In genomic region chr14:25766441-25766840, GRCm38 (mm10) we compare ENCODE assay signal across 8 mouse cellular contexts. TPM values are rescaled to one million over a fixed set of nuclear protein-coding genes. Genes with fewer than 3 reads are reported as not detected.
DNase-seq lines count a peak whose midpoint lies in the region; ATAC-seq and TF ChIP-seq lines count a peak whose summit lies in the region.

No protein-coding gene starts in this region.

- peak overlapping the region; percentile 95 for H3K27ac ChIP-seq in layer of hippocampus, adult 2 months
- H3K27ac ChIP-seq in forebrain, embryonic 14.5 days (ENCODE audit: low read depth, low read length), result peak overlapping the region; percentile 59; the same call in 1 of the 2 replicates
- peak overlapping the region; percentile 73 for H3K27ac ChIP-seq in limb, embryonic 15.5 days
- H3K27ac ChIP-seq in stomach, embryonic 14.5 days (ENCODE audit: low read length), result peak overlapping the region; percentile 30; the same call in 1 of the 2 replicates

- H3K9me3 ChIP-seq in forebrain, embryonic 14.5 days (replicated peaks; ENCODE audit: control insufficient read depth, low read length), result no peaks in the 10 kb centered on the region
- no peaks in the 10 kb centered on the region for H3K9me3 ChIP-seq in limb, embryonic 15.5 days
- no peaks in the 10 kb centered on the region for H3K9me3 ChIP-seq in stomach, embryonic 14.5 days (ENCODE audit: control insufficient read depth, low read depth, low read length)

- no peak for TF ChIP-seq CTCF in layer of hippocampus, adult 2 months (conservative IDR thresholded peaks at IDR 0.05)

- H3K4me2 ChIP-seq in forebrain, embryonic 14.5 days (ENCODE audit: low read length), result peak overlapping the region; percentile 98
- H3K4me2 ChIP-seq in limb, embryonic 15.5 days, result peak overlapping the region; percentile 66
- H3K4me2 ChIP-seq in stomach, embryonic 14.5 days (replicated peaks; ENCODE audit: low read depth, low read length), result peak overlapping the region; percentile 94

- H3K27me3 ChIP-seq in forebrain, embryonic 14.5 days (replicated peaks; ENCODE audit: control insufficient read depth, insufficient read depth, low read length), result no peaks in the 10 kb centered on the region
- H3K27me3 ChIP-seq in limb, embryonic 15.5 days, result no peaks in the 10 kb centered on the region
- H3K27me3 ChIP-seq in stomach, embryonic 14.5 days (ENCODE audit: control insufficient read depth, insufficient read depth, low read length), result no peaks in the 10 kb centered on the region

- no peaks in the 10 kb centered on the region for H3K36me3 ChIP-seq in forebrain, embryonic 14.5 days (ENCODE audit: control insufficient read depth, insufficient read depth, low read length)
- no peaks in the 10 kb centered on the region; the same call in 1 of the 2 replicates for H3K36me3 ChIP-seq in limb, embryonic 15.5 days
- no peaks in the 10 kb centered on the region; the same call in 1 of the 2 replicates for H3K36me3 ChIP-seq in stomach, embryonic 14.5 days (ENCODE audit: control insufficient read depth, insufficient read depth, low read length)

- peaks cover 30% of the 10 kb centered on the region for H3K4me1 ChIP-seq in forebrain, embryonic 14.5 days (ENCODE audit: control insufficient read depth, insufficient read depth, low read length)
- H3K4me1 ChIP-seq in limb, embryonic 15.5 days, result peaks cover 61% of the 10 kb centered on the region
- peaks cover 37% of the 10 kb centered on the region for H3K4me1 ChIP-seq in stomach, embryonic 14.5 days (ENCODE audit: control insufficient read depth, insufficient read depth, low read length)

- ATAC-seq in forebrain, embryonic 14.5 days, result no peak
- no peak for ATAC-seq in limb, embryonic 15.5 days (ENCODE audit: insufficient number of reproducible peaks, low FRiP score, low TSS enrichment, low read depth)
- ATAC-seq in stomach, embryonic 14.5 days (ENCODE audit: insufficient number of reproducible peaks, insufficient read depth, low FRiP score, low read depth), result no peak

- no peak for DNase-seq in layer of hippocampus, adult 2 months (ENCODE audit: low spot score in 2 of 2)
- no peak for DNase-seq in layer of hippocampus, adult 9-10 months (ENCODE audit: low spot score)
- DNase-seq in forebrain, embryonic 14.5 days (ENCODE audit: low spot score), result no peak
- DNase-seq in adipocyte (ENCODE audit: low spot score), result no peak
- DNase-seq in right cerebral cortex, adult 2 months (ENCODE audit: low spot score in 2 of 2), result no peak
- no peak for DNase-seq in left cerebral cortex, adult 9 months (ENCODE audit: low spot score in 2 of 2)

- H3K4me3 ChIP-seq in layer of hippocampus, adult 2 months, result peak overlapping the region; percentile 81
- H3K4me3 ChIP-seq in forebrain, embryonic 14.5 days (ENCODE audit: low read depth, low read length), result no peak overlapping the region
- H3K4me3 ChIP-seq in limb, embryonic 15.5 days, result peak overlapping the region; percentile 79
- H3K4me3 ChIP-seq in stomach, embryonic 14.5 days (ENCODE audit: low read depth, low read length), result peak overlapping the region; percentile 81

- H3K9ac ChIP-seq in forebrain, embryonic 14.5 days (ENCODE audit: low read length), result no peak overlapping the region; the same call in 1 of the 2 replicates
- 0 out of 2 replicates have a peak overlapping the region, but pooled peaks have one; percentile 29 for H3K9ac ChIP-seq in limb, embryonic 15.5 days
- H3K9ac ChIP-seq in stomach, embryonic 14.5 days (replicated peaks; ENCODE audit: low read depth, low read length), result peak overlapping the region; percentile 87; the same call in 1 of the 2 replicates

- 49% methylated on average over 4 of the region's 4 CpGs for WGBS in forebrain, embryonic 14.5 days
- 29% methylated on average over 4 of the region's 4 CpGs for WGBS in limb, embryonic 15.5 days
- WGBS in stomach, embryonic 14.5 days, result 26% methylated on average over 4 of the region's 4 CpGs

RNA-seq across cellular contexts. Expression of gene Zcchc24, which starts 2.4 kb away (rescaled TPM):
- total RNA-seq in layer of hippocampus, adult 2 months (2021), result 10 to 100 TPM; 56.4 to 58.5 TPM
- 8.0 and 9.8 TPM in 2 replicates for polyA plus RNA-seq in forebrain, embryonic 14.5 days (2014; fragmentation: Nextera tagmentation; extraction: Ambion mirVana)
- polyA plus RNA-seq in limb, embryonic 15.5 days (2015; fragmentation: Nextera tagmentation; extraction: Ambion mirVana), result 31.6 and 35.4 TPM in 2 replicates
- polyA plus RNA-seq in stomach, embryonic 14.5 days (2014; fragmentation: Nextera tagmentation; extraction: Ambion mirVana), result 29.5 and 32.4 TPM in 2 replicates

Comparison
In these comparisons a context has a peak if more than half of its experiments do, and no peak if none do; other contexts are left out.
1. H3K27ac ChIP-seq: peak in every context shown above with its lines; median percentile 95 in layer of hippocampus, adult 2 months; 73 in limb, embryonic 15.5 days; 59 in forebrain, embryonic 14.5 days; 30 in stomach, embryonic 14.5 days.